Mouse (Mus musculus): ENCODE data around the gene Nckap5.

Nckap5 gene

DNA sequence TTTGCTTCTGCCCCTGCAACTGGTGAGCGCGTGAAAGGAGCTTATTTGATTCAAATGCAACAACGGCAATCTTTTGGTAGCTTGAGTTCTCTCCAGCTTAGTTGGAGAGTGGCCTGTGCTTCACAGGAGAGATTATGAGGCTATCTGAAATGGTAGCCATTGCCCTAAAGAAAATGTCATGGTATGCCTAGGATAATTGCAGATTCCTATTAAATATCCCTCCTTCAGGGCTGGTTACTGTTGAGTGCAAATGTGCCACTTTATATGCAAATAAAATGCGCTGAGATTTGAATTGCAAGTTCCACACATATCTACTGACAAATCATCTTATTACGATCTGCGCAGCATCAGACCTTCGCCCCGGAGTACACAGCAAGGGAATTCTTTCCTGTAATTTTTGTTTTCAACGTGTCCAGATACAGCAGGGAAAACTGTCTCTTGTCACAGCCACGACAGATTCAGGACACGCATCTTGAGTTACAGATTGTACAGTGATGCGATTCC lies 272.8 kb downstream of the Nckap5 start:
- DNase-seq (ENCODE audit: low spot score in 2 of 2): no peak

DNA sequence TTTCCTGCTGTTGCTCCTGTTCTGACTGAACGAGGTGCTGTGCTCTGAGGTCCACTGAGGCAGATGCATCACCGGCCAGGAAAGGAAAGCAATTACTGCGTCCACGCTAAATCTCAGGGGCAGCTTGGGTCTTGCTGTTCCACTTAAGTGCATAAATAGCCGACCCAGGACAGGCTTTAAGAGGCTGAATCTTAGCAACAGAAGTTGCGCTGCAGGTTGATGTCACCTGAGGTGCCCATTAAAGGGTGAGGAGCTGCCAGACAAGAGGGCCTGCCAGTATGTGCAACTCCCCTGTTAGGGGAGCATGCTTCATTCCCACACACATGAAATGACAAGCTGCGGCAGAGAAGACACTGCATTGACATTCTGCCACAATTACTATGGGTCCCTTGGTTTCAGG lies 282.6 kb downstream of the Nckap5 start:
- no peak for DNase-seq (ENCODE audit: low spot score in 2 of 2)

DNA sequence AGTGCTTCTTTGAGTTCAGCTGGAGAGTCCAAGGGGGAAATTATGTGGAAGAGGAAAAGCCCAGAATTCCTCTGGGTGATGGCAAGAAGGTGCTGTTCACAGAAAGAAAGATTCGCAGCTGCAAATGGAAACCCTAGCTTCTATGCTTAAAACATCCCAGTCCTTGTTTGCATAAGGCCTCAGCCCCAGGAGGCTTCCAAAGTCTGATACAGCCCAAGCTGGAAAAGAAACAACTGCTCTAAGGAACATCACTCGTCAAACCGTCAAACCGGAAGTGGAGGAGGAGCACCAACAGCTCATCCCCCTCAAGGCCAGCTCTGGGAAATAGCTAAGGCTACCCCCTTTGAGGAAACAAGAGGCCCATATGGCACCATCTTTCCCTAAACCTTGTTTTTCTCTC lies 286.1 kb downstream of the Nckap5 start:
- DNase-seq (ENCODE audit: low spot score in 2 of 2): no peak

DNA sequence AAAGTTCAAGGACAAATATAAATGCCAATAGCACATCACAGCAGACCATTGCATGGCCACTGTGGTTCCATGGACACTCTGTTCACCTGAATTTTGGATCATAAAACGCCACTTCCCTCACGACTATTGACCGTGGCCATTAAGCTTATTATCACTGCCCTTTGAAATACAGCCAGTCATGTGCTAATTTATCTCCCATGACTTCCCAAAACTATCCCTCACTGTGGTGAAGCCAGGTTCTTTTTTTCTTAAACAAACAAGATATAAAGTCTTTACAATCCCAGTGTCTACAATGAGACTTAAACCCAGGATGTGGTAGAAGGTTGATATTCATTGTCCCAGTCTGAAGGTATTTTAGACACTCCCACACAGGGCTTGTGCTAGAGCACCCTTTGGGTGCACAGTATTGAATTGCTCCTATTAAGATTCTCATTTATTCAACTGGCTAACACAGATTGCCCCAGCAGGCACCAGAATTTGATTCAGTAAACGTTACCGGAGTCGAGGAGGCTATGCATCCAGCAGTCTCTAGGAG lies 293.3 kb downstream of the Nckap5 start:
- DNase-seq (ENCODE audit: low spot score in 2 of 2): no peak

DNA sequence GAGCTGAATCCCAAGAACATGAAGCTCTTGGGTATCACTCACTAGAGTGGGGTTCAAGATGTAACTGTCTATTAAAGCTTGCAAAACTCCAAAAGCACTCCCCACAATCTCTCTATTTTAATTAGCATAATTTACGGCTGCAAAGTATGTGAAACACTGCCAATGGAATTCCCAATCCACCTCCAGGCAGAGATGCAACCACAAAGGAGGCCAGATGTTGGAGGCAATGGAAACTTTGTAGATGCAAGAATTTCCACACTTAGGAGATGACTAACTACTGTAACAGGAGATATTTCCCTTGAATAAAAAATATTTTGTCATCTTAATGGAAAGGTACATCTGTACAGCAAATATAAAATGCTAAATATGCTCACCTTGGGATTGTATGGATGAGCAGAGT lies 295.1 kb downstream of the Nckap5 start:
- no peak for DNase-seq (ENCODE audit: low spot score in 2 of 2)

DNA sequence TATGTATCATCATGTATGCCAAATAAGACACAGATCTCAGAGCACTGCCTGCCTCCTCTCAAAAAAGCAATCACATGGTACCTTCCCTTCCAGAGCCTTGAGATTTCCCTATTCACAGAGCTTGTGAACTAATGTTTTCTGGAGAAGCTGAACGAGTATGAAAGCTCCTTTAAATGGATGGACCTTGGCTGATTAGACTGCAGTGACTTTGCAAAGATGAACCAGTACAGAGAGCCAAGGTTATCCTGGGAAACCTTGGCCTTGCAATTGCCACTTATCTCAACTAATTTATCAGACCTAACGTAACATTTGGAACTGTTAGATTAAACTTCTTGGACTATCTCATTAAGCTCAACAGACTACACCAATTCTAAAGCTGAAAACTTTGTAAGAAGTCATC lies 296.6 kb downstream of the Nckap5 start:
- no peak for DNase-seq (ENCODE audit: low spot score in 2 of 2)

DNA sequence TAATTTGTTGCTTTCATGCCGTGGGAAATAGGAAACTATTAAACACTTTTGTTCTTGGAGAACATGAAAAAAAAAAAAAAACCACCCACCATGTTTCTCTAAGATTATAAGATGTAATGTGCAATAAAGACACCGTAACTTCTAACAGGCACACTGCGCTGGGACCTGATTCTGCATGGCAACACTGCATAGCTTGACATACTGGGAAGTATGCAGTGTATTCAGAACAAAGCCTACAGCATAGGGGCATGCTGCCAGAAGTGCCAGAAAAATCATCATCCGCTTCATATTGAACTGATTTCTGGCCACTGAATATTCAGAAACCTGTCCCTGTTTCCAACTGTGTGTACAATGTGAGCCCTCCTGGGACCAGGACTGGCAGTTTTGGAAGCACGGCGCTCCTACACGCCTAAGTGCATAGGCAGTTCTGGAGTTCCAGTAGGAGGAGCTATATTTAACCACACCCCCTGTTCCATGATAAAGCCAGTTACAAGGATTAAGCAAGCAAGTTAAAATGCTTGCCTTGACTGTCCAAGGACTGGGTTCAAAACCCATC lies 302.5 kb downstream of the Nckap5 start:
- DNase-seq (ENCODE audit: low spot score in 2 of 2): no peak

DNA sequence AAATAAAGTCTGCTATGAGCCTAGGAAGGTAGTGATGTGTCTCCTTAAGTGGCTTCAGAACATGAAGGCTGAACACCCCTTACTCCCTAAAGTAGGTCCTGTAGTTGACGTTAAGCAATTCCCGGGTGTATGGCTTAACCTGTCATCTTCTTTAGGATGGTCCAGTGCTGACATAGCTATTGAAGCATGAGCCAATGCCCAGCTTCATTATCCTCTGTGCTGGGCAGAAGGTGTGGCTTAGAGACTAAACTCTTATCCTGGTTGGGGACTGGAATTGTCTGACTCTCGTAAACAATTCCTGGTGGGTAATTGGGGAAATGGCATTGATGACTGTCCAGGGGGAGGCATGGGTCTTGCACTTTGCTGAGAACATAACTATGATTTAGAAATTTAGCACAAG lies 312.5 kb downstream of the Nckap5 start:
- no peak for DNase-seq (ENCODE audit: low spot score in 2 of 2)

DNA sequence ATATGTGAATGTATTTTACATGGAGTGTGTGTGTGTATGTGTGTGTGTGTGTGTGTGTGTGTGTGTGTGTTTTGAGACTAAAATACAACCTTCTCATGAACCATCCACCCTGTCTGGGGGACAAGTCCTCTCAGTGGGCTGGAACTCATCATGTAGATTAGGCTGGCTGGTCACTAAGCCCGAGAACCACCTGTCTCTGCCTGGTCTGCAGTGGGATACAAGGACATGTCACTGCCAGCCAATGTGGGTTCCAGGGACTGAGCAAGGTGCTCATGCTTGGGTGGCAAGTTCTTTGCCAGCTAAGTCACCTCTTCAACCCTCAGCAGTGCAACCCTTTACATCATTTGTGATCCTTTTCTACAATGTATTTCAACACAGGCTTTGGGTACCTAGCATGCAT lies 313.2 kb downstream of the Nckap5 start:
- DNase-seq (ENCODE audit: low spot score in 2 of 2): no peak

DNA sequence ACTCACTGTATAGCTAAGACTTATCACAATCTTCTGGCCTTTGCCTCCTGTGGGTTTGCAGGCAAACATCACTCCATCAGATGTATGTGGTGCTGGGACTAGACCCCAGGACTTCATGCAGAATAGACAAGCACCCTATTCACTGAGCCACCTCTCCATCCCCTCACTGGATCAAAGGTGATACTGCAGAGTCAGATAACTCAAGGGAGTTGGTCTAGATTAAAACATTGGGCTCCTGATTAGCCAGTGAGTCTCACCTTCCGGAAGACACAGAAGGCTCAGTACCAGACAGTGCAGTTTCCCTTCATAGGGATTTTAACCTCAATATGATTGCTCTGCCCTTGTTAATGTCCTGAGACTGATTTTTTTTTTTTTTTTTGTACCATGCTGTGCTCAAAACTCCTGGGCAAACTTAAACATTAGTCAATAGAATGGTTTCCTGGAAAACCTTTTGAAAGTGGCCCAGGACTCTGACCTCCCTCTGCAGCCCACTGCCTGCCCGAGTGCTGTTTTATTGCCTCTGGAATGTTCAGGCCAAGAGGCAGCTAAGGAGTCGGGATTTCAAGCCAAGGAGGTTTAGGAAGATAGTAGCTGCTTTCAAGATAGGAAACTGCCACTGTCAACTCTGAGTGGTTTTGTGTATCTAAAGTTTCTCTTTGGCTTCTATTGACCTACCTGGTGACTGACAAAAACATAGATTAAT lies 315.4 kb downstream of the Nckap5 start:
- no peak for DNase-seq (ENCODE audit: low spot score in 2 of 2)

DNA sequence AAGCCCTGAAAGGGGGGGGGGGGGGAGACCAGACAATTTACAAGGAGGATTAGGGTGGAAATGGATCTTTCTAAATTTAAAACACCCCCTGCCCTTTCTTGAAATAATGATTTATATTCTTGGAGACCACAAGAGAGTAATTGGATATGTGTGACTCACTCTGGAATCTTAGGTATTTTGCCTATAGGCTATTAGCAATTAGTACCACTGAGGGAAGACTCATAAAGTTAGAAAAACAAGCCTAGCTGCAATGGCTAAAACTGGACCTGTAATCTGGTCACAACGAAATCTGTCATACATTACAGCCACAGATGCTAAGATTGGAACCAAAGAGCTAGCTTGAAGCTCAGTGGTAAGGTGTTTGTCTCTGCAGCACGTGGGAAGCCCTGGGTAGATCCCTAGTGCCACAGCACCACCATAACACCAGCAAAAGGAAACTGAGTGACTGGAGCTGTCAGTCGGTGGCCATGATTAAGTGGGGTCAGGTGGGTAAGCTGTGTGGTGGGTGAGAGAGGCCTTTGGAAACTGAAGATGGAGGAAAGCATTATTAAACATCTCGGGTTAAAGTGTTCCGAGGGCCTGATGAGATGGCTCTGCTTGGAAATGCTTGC lies 318.7 kb downstream of the Nckap5 start:
- DNase-seq (ENCODE audit: low spot score in 2 of 2): no peak

DNA sequence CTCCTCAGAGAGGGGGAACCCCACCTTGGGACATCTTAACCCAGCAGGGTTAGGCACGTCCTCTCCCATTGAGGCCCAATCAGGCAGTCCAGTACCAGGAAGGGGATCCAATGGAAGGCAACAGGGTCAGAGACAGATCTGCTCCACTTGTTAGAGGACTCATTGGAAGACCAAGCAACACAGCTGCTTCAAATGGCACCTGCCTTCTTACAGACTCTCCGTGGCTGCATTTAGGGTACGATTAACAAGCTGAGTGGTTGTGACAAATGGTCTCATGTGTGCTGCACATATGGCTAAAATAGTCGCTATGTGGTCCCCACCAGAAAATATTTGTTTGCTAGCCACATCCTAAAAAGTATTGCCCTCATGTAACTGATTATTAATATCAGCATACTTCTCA lies 325.9 kb downstream of the Nckap5 start:
- DNase-seq (ENCODE audit: low spot score in 2 of 2): no peak

DNA sequence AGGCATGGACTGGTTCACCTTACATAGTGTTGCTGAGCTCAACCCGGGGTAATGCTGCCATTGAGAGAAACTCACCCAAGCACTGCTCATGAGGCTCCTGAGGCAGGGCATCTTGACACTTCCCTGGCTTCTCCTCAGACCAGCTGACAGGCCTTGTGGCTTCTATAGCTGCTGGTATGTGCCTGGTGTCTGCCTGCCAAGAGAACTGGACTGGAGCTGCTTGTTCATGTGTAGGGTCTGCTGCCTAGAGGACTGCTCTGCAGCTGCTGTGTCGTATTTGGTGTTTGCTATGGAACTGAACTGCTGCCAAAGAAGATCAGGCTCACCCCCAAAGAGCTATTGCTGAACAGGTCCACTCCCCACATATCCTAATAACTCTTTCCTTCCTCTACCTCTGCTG lies 327.9 kb downstream of the Nckap5 start:
- no peak for DNase-seq (ENCODE audit: low spot score in 2 of 2)

DNA sequence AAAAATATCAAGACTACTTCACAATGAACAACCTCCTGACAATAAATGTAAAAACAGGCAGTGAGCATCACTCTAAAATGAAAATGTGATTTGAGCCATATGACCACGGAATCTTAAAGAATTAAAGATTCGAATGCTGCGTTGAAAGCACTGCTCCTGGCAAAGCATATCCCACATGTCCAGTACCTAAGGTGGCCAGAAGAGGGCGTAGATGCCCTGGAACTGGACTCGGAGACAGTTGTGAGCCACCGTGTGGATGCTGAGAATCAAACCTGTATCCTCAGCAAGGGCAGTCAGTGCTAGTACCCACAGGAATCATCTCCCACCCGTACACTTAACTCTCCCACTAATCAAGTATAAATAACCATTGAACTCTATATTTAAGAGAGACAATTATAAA lies 333.9 kb downstream of the Nckap5 start:
- DNase-seq (ENCODE audit: low spot score in 2 of 2): no peak

DNA sequence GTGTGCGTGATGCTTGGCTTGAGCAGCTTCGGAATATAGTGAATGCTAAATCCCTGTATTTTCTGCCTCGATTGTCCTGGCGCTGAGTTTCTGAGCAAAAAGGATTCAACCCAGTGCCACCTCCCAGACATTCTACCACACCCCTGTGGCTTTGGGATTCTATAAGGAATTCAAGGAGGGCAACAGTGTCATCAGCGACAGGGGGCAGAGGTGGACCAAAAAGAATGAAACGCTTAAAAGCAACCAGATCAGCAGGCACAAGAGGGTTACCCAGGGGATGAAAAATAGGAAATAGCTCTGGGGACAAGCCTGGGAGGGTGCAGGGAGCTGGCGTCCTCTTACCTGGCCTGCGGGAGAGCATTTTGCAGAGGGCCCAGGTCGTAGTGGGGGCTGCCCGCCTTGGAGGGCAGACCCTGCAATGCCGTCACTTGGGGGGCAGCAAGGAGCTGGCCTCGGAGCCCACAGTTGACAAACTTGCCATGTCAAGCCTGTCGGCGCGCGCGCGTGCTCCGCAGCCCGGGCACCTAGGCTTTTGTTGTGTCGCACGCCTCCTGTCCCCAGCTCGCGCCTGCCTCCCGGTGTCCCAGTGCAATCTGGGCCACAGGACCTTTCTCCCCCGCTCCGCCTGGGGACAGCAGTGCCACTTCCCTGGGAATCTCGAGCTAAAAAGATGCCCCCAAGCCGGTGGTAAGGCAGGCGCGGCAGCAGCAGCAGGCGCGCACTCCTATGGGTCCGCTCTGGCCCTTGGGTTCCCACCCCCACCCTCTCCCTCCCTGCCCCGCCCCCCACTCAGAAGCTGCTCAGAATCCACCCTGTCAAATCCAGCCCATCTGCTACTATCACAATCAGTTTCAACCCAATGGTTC lies 338.2 kb downstream of the Nckap5 start:
- no peak for DNase-seq (ENCODE audit: low spot score in 2 of 2)

DNA sequence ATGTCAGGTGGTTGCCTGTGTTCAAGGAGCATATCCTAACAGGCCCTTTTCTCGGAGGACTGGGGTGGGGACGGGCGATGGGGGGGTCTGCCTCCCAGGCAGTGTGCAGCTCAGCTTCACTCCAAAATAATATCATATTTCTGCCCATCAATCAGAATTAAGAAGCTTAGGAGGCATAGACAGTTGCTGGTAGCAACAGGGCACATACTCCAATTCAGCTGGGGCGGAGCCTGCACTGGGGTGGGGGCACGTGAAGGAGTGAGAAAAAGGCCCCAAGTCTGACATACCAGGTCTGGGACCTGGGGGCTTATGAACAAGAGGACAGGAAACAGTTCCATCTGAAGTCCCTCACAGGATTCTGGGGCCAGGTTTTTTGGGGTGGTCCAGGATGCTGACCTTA lies 339.2 kb downstream of the Nckap5 start:
- DNase-seq (ENCODE audit: low spot score in 2 of 2): no peak

DNA sequence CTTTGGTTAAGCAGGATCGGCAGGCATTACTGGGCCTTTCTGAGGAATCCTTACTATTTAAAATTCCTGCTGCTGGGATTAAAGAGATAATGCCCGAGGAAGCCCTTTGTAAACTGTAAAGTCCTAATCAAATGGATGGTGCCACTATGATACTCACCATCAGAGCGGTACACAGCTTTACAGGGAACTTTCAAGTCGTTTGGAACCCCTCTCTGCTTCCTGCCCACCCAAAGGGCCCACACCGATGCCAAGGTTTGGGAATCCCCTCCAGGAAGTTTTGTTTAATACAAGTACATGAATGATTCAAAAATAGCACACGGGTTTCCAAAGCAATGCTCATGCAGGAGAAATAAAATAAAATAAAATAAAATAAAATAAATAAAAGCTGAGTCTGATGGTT lies 340.3 kb downstream of the Nckap5 start:
- no peak for DNase-seq (ENCODE audit: low spot score in 2 of 2)

DNA sequence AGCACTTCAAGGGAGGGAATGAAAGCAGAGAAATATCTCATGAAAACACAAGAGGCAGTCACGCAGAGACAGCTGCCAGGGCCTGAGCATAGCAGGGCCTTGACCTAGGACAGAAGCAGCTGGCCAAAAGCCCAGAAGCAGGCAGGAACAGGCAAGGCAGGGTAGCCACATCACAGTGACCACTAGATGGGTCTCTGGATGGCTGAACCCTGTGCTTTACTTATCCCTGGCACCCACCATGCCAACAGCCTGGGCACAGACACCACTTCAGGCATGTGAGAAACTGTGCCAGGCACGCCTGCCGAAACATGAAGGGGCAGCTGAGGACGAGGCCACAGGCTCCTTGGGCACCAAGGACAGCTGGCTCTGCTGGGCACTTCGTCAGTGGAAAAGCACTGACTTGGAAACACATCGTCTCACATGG lies 345.9 kb downstream of the Nckap5 start:
- no peak for DNase-seq (ENCODE audit: low spot score in 2 of 2)

DNA sequence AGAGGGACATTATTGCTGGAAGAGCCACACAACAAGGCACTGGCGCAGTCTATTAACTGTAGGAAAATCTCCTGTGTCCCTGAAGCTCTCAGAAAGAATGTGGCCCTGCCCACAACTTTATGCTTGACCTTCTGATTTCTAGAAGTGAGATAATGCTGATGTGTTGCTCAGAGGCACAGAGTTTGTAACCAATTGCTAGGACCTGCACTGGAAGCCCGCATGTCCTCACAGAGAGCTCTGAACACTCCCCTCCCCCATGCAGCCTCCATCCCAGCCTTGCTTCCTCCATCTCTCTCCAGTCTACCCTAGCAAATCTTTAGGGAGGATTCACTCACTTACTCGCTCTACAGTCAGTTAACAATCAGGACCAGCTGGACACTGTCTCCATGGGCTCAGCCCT lies 346.9 kb downstream of the Nckap5 start:
- no peak for DNase-seq (ENCODE audit: low spot score in 2 of 2)

DNA sequence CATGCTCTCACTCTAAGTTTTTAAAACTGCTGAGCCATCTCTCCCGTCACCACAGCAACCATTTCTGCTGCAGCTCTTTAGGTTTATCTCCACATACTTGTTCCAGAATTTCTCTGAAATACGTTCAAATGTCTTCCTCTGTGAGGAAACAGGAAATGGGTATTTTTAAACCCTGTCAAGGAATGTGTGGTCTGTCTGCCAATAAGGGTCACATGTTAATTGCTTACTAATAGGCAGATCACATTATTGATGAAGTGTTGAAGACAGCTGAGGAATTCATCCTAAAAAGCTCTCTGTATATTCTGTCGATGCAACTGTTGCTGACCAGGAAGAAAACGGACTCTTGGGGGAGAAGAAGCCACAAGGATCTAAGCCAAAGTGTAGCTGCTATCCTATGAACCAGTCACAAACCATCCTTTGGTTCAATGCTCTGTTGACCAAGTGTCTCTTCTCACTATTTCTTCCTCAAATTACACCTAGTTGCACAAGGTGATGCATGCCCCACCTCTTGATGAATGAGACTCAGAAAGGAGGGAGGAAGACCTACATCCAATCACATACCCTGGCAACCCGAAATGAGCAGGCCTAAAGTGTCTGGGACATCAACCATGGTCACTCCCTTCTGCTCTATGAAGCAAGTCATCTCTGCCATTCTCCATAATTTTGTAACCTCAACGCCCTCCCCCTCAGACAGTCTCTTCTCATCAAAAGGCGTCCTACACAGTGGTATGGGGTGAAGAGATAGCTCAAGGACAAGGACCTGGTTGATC lies 349.0 kb downstream of the Nckap5 start:
- no peak for DNase-seq (ENCODE audit: low spot score in 2 of 2)

DNA sequence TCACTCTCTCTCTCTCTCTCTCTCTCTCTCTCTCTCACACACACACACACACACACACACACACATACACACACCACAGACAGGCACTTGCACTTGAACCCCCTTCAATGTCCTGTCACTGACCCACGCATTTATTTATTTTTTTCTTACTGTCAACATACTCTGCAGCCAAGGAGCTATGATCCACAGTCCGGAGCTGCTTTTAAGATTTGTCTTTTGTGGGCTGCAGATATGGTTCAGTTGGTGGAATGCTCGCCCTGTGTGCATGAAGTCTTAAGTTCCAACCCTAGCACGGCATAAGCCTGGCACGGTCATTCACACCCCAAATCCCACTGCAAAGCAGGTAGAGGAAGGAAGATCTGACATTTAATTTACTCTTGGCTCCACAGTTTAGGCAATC lies 357.6 kb downstream of the Nckap5 start:
- DNase-seq (ENCODE audit: low spot score in 2 of 2): no peak

Measured in thymus, postnatal 10 days (tissue).